In genomic region chr3:89093175-89093574, GRCm38 (mm10) we compare ENCODE assay signal across 8 mouse cellular contexts. TPM values are rescaled to one million over a fixed set of nuclear protein-coding genes. Genes with fewer than 3 reads are reported as not detected.
A peak's percentile ranks its signal among the peaks of the same experiment; 100 is the strongest.
DNase-seq lines count a peak whose midpoint lies in the region; ATAC-seq and TF ChIP-seq lines count a peak whose summit lies in the region.

Gene Rusc1 (minus strand): TSS chr3:89093311.

- no peak for TF ChIP-seq CTCF in ES-Bruce4 (IDR thresholded peaks at IDR 0.05; ENCODE audit: low read depth, low read length)

- intact Hi-C loops in heart, postnatal 10 days (cut with DNase I), result loop anchor here (5.0 kb wide), 1 partner anchor 64 kb away; no protein-coding TSS in a partner anchor

- no peak within 1 kb of the TSS for H3K27ac ChIP-seq in ES-Bruce4 (ENCODE audit: insufficient read depth, low read length)
- H3K27ac ChIP-seq in forebrain, embryonic 15.5 days (replicated peaks), result peak within 1 kb of the TSS; percentile 83
- no peak within 1 kb of the TSS for H3K27ac ChIP-seq in liver, embryonic 16.5 days (ENCODE audit: low read length)
- H3K27ac ChIP-seq in neural tube, embryonic 13.5 days (replicated peaks), result peak within 1 kb of the TSS; percentile 86

- 0 out of 2 replicates have a peak, but pooled peaks have one; percentile 16 for TF ChIP-seq EP300 in ES-Bruce4 (IDR thresholded peaks at IDR 0.05; ENCODE audit: insufficient read depth, low read depth, low read length)

- H3K27me3 ChIP-seq in ES-Bruce4 (ENCODE audit: control insufficient read depth, insufficient read depth, low read length, poor library complexity, severe bottlenecking), result no peaks in the 10 kb centered on the region
- H3K27me3 ChIP-seq in forebrain, embryonic 15.5 days, result peaks cover 4% of the 10 kb centered on the region; the same call in 1 of the 2 replicates
- peaks cover 26% of the 10 kb centered on the region for H3K27me3 ChIP-seq in liver, embryonic 16.5 days (ENCODE audit: control insufficient read depth, insufficient read depth, low read depth, low read length)
- peaks cover 13% of the 10 kb centered on the region; the same call in 1 of the 2 replicates for H3K27me3 ChIP-seq in neural tube, embryonic 13.5 days

- H3K36me3 ChIP-seq in ES-Bruce4 (ENCODE audit: control insufficient read depth, insufficient read depth, low read length, poor library complexity, severe bottlenecking), result peaks cover 22% of the 10 kb centered on the region
- peaks cover 39% of the 10 kb centered on the region for H3K36me3 ChIP-seq in forebrain, embryonic 15.5 days
- peaks cover 17% of the 10 kb centered on the region for H3K36me3 ChIP-seq in liver, embryonic 16.5 days (ENCODE audit: control insufficient read depth, insufficient read depth)
- peaks cover 56% of the 10 kb centered on the region for H3K36me3 ChIP-seq in neural tube, embryonic 13.5 days

- H3K4me2 ChIP-seq in forebrain, embryonic 15.5 days (replicated peaks), result peak within 1 kb of the TSS; percentile 83
- H3K4me2 ChIP-seq in liver, embryonic 16.5 days (ENCODE audit: low read depth, low read length), result peak within 1 kb of the TSS; percentile 49
- H3K4me2 ChIP-seq in neural tube, embryonic 13.5 days, result peak within 1 kb of the TSS; percentile 94

- TF ChIP-seq POLR2A in ES-Bruce4 (IDR thresholded peaks at IDR 0.05; ENCODE audit: insufficient read depth, low read length), result peak; percentile 11

- H3K4me3 ChIP-seq in ES-Bruce4 (ENCODE audit: low read depth, low read length), result peak within 1 kb of the TSS; percentile 38
- peak within 1 kb of the TSS; percentile 81 for H3K4me3 ChIP-seq in forebrain, embryonic 15.5 days
- peak within 1 kb of the TSS; percentile 22 for H3K4me3 ChIP-seq in liver, embryonic 16.5 days (ENCODE audit: low read depth, low read length)
- peak within 1 kb of the TSS; percentile 74 for H3K4me3 ChIP-seq in neural tube, embryonic 13.5 days

- no peaks in the 10 kb centered on the region for H3K4me1 ChIP-seq in ES-Bruce4 (ENCODE audit: control insufficient read depth, insufficient read depth, low read length)
- H3K4me1 ChIP-seq in forebrain, embryonic 15.5 days, result peaks cover 29% of the 10 kb centered on the region
- H3K4me1 ChIP-seq in liver, embryonic 16.5 days (ENCODE audit: control insufficient read depth, low read depth, low read length), result peaks cover 37% of the 10 kb centered on the region
- H3K4me1 ChIP-seq in neural tube, embryonic 13.5 days (replicated peaks), result peaks cover 45% of the 10 kb centered on the region

- no peaks in the 10 kb centered on the region for H3K9me3 ChIP-seq in ES-Bruce4 (replicated peaks; ENCODE audit: control insufficient read depth, insufficient read depth, low read length, poor library complexity, severe bottlenecking)
- H3K9me3 ChIP-seq in forebrain, embryonic 15.5 days, result no peaks in the 10 kb centered on the region
- H3K9me3 ChIP-seq in liver, embryonic 16.5 days (replicated peaks; ENCODE audit: control insufficient read depth, low read length), result no peaks in the 10 kb centered on the region
- no peaks in the 10 kb centered on the region for H3K9me3 ChIP-seq in neural tube, embryonic 13.5 days

- peak; percentile 49 for ATAC-seq in cerebellum, adult (ENCODE audit: insufficient number of reproducible peaks, low FRiP score, low TSS enrichment)
- peak; percentile 82 for ATAC-seq in forebrain, embryonic 15.5 days (replicated peaks)
- ATAC-seq in liver, embryonic 16.5 days (ENCODE audit: low read depth), result peak; percentile 33
- peak; percentile 86 for ATAC-seq in neural tube, embryonic 13.5 days (ENCODE audit: low read depth)

- WGBS in forebrain, embryonic 15.5 days, result 3% methylated on average over 18 of the region's 18 CpGs
- 1% methylated on average over 18 of the region's 18 CpGs for WGBS in liver, embryonic 16.5 days (ENCODE audit: insufficient replicate concordance)
- WGBS in neural tube, embryonic 13.5 days, result under 1% methylated on average over 18 of the region's 18 CpGs

- no peak within 1 kb of the TSS for H3K9ac ChIP-seq in ES-Bruce4 (ENCODE audit: low read depth, poor library complexity, severe bottlenecking)
- peak within 1 kb of the TSS; percentile 76 for H3K9ac ChIP-seq in forebrain, embryonic 15.5 days (replicated peaks)
- 0 out of 2 replicates have a peak within 1 kb of the TSS, but pooled peaks have one; percentile 20 for H3K9ac ChIP-seq in liver, embryonic 16.5 days (ENCODE audit: low read depth, low read length)
- H3K9ac ChIP-seq in neural tube, embryonic 13.5 days, result peak within 1 kb of the TSS; percentile 92

- peak; percentile 84 to 87 for DNase-seq in heart, postnatal 10 days
- DNase-seq in kidney, postnatal 4 days, result peak; percentile 92 to 94
- DNase-seq in telencephalon, adult 2 months (ENCODE audit: low read depth, low spot score), result peak; percentile 88

RNA-seq across cellular contexts. Expression of gene Rusc1, which starts in this region (rescaled TPM):
- 10.7 and 13.6 TPM in 2 replicates for polyA plus RNA-seq in ES-Bruce4 (2011; ENCODE audit: insufficient read depth, insufficient read length, low read depth, missing spikeins)
- 74.8 and 76.2 TPM in 2 replicates for polyA plus RNA-seq in forebrain, embryonic 15.5 days (2015; fragmentation: Nextera tagmentation; extraction: Ambion mirVana)
- 10 to 100 TPM; 12.6 to 15.0 TPM for total RNA-seq in heart, postnatal 10 days (2021)
- polyA plus RNA-seq in liver, embryonic 16.5 days (2015; fragmentation: Nextera tagmentation; extraction: Ambion mirVana), result 2.6 and 3.3 TPM in 2 replicates
- 83.4 and 91.9 TPM in 2 replicates for polyA plus RNA-seq in neural tube, embryonic 13.5 days (2015; fragmentation: Nextera tagmentation; extraction: Ambion mirVana)

Comparison
In these comparisons a context has a peak if more than half of its experiments do, and no peak if none do; other contexts are left out.
1. H3K27ac ChIP-seq: peak in forebrain, embryonic 15.5 days (single experiment) and neural tube, embryonic 13.5 days (single experiment); none in ES-Bruce4 (single experiment) and liver, embryonic 16.5 days (single experiment).
2. H3K4me3 ChIP-seq: peak in every context shown above with its lines; median percentile 81 in forebrain, embryonic 15.5 days; 74 in neural tube, embryonic 13.5 days; 38 in ES-Bruce4; 22 in liver, embryonic 16.5 days.
3. ATAC-seq: peak in every context shown above with its lines; median percentile 86 in neural tube, embryonic 13.5 days; 82 in forebrain, embryonic 15.5 days; 49 in cerebellum, adult; 33 in liver, embryonic 16.5 days.
4. Peak in every context shown above with its lines, with median percentiles within 50 percentile points of each other: H3K4me2 ChIP-seq and DNase-seq.